Mouse (Mus musculus) testis, postnatal 14 days (tissue): ENCODE data around the gene Mtss1l.
"Not testable (repeated sequence)": the region's sequence is repeated elsewhere in the genome, so short reads cannot be mapped to it uniquely, and the experiment has no call there.

Experiments used
- DNase-seq: peaks from one replicate; pipeline ENCODE4 v3.0.0; 2021; ENCODE audit warnings: low spot score

Mtss1l gene

GRCm38 (mm10) chr8:110779924-110780718 lies 58.8 kb downstream of the Mtss1l start:
- DNase-seq = no peak

- DNase-seq = no peak
Measured at GRCm38 (mm10) chr8:110785366-110785765, 64.1 kb downstream of the Mtss1l start.

GRCm38 (mm10) chr8:110786501-110786900 lies 65.2 kb downstream of the Mtss1l start:
- DNase-seq = not testable (repeated sequence)

- DNase-seq = no peak
Measured at GRCm38 (mm10) chr8:110786934-110787333, 65.7 kb downstream of the Mtss1l start.

GRCm38 (mm10) chr8:110787411-110787954 lies 66.2 kb downstream of the Mtss1l start:
- DNase-seq = no peak

- DNase-seq = no peak
Measured at GRCm38 (mm10) chr8:110788981-110789380, 67.7 kb downstream of the Mtss1l start.

GRCm38 (mm10) chr8:110789571-110789970 lies 68.3 kb downstream of the Mtss1l start:
- no peak for DNase-seq

GRCm38 (mm10) chr8:110790270-110790669 lies 69.0 kb downstream of the Mtss1l start:
- DNase-seq = no peak
